Mouse (Mus musculus) spleen, postnatal 10 days (tissue): Measurements from ENCODE around the gene Btbd35f3.
"Not testable (repeated sequence)": the region's sequence is repeated elsewhere in the genome, so short reads cannot be mapped to it uniquely, and the experiment has no call there.

Source experiments
- DNase-seq, 2 experiments: peaks; one replicate each; pipeline ENCODE4 v3.0.0; 2021 to 2022; ENCODE audit warnings: low spot score in 2 of 2

Btbd35f3 gene

DNA sequence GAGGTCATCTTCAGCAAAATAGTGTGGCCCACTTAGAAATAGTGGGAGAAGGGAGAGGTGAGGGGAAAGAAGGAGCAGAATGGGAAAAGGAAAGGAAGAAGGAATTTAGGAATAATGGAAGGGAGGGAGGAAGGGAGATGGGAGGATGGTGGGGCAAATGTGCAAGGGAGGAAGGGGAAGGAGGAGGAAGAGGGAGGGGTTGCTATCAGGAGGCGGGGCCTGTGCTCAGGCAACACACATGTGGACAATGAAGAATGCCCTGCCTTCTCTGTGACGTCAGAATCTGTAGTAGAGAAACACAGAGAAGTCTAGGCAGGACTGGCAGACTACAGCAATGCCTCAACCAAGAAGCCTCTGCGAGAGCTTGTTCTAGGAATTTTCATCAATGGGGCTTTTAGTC lies at the start of gene Btbd35f3:
Gene Btbd35f3, plus strand, starts transcription at position 301 of the 400 bp plus-strand sequence.
- not testable (repeated sequence) for DNase-seq
